In the genomic region with DNA sequence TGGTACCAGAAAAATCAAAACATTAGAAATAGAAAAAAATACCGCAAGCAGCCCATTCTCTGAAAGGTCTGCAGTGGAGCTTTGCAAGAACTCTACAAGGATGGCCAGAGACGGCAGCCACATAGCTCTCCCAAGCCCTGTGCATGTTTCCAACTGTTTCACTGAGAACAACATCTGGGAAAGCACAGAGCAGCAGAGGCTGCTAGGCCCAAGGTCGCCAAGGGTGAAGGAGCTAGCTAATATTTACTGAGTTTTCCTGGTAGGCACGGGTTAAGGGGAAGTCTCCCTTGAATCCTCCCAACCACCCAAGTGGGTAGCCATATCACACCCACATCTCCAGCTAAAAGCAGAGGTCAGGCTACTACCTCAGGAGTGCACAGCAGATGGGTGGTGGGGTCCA, we compare ENCODE assay signal across 17 mouse cellular contexts.
"Had no signal": no experiment of that assay in that cellular context is flagged by ENCODE, and none has a peak within 500 bp of the region (broad histone marks: within the 10 kb centered on the region; RNA-seq: fewer than 3 reads in every experiment).

No protein-coding gene starts in this region.

- H3K4me2 ChIP-seq: limb, embryonic 13.5 days; liver, embryonic 12.5 days; liver, embryonic 15.5 days; lung, embryonic 15.5 days; midbrain, embryonic 13.5 days had no signal

- H3K27ac ChIP-seq: limb, embryonic 13.5 days; liver, embryonic 12.5 days; liver, embryonic 15.5 days; lung, embryonic 15.5 days; midbrain, embryonic 10.5 days; midbrain, embryonic 13.5 days had no signal

- H3K9me3 ChIP-seq: limb, embryonic 13.5 days; liver, embryonic 12.5 days; liver, embryonic 15.5 days; lung, embryonic 15.5 days; midbrain, embryonic 10.5 days; midbrain, embryonic 13.5 days had no signal

- H3K27me3 ChIP-seq: limb, embryonic 13.5 days; lung, embryonic 15.5 days; midbrain, embryonic 13.5 days had no signal

- H3K36me3 ChIP-seq: limb, embryonic 13.5 days; liver, embryonic 12.5 days; liver, embryonic 15.5 days; lung, embryonic 15.5 days had no signal

- H3K9ac ChIP-seq: limb, embryonic 13.5 days; liver, embryonic 12.5 days; liver, embryonic 15.5 days; lung, embryonic 15.5 days; midbrain, embryonic 13.5 days had no signal

- ATAC-seq: intestine, postnatal 0 days; liver, embryonic 12.5 days; midbrain, embryonic 13.5 days; midbrain, embryonic 16.5 days had no signal

- H3K4me3 ChIP-seq: limb, embryonic 13.5 days; liver, embryonic 12.5 days; liver, embryonic 15.5 days; lung, embryonic 15.5 days; megakaryocyte, embryonic 14.5 days; midbrain, embryonic 10.5 days; midbrain, embryonic 13.5 days; myocyte had no signal

- H3K4me1 ChIP-seq: liver, embryonic 12.5 days; liver, embryonic 15.5 days; lung, embryonic 15.5 days; megakaryocyte, embryonic 14.5 days; midbrain, embryonic 10.5 days had no signal

- DNase-seq: left cerebral cortex, postnatal 4 days; liver; lung, adult 18-20 months; lung, postnatal 10 days; lung, postnatal 36 days; thymus, adult 18-20 months; thymus, postnatal 36 days had no signal
